Comparison of ENCODE assay signal across 9 mouse cellular contexts in genomic region chr3:121886870-121887605, GRCm38 (mm10).
DNase-seq lines count a peak whose midpoint lies in the region; ATAC-seq and TF ChIP-seq lines count a peak whose summit lies in the region.
"Had no signal": no experiment of that assay in that cellular context is flagged by ENCODE, and none has a peak within 500 bp of the region (broad histone marks: within the 10 kb centered on the region; RNA-seq: fewer than 3 reads in every experiment).

No protein-coding gene starts in this region.

- H3K9ac ChIP-seq in lung, embryonic 15.5 days, result no peak overlapping the region
- 0 out of 2 replicates have a peak overlapping the region, but pooled peaks have one; percentile 19 for H3K9ac ChIP-seq in embryonic facial prominence, embryonic 14.5 days (ENCODE audit: low read depth, low read length)
- H3K9ac ChIP-seq in hindbrain, embryonic 16.5 days (ENCODE audit: low read depth, low read length), result no peak overlapping the region
- no peak overlapping the region for H3K9ac ChIP-seq in midbrain, postnatal 0 days (replicated peaks; ENCODE audit: low read length, poor library complexity, severe bottlenecking)

- no peak overlapping the region for H3K4me3 ChIP-seq in lung, embryonic 15.5 days
- peak overlapping the region; percentile 2; the same call in 1 of the 2 replicates for H3K4me3 ChIP-seq in embryonic facial prominence, embryonic 14.5 days (ENCODE audit: low read depth, low read length)
- no peak overlapping the region for H3K4me3 ChIP-seq in hindbrain, embryonic 16.5 days (ENCODE audit: low read length)
- H3K4me3 ChIP-seq in midbrain, postnatal 0 days (ENCODE audit: low read depth, low read length), result no peak overlapping the region

- H3K36me3 ChIP-seq in lung, embryonic 15.5 days, result no peaks in the 10 kb centered on the region
- H3K36me3 ChIP-seq in embryonic facial prominence, embryonic 14.5 days (ENCODE audit: control insufficient read depth, insufficient read depth, low read length), result no peaks in the 10 kb centered on the region
- H3K36me3 ChIP-seq in hindbrain, embryonic 16.5 days (ENCODE audit: control insufficient read depth, insufficient read depth, low read length), result no peaks in the 10 kb centered on the region
- H3K36me3 ChIP-seq in midbrain, postnatal 0 days (ENCODE audit: insufficient read depth, low read length), result no peaks in the 10 kb centered on the region

- H3K27me3 ChIP-seq in lung, embryonic 15.5 days, result no peaks in the 10 kb centered on the region
- 0 out of 2 replicates have a peak, but pooled peaks cover 3% of the 10 kb centered on the region for H3K27me3 ChIP-seq in embryonic facial prominence, embryonic 14.5 days (replicated peaks; ENCODE audit: control insufficient read depth, insufficient read depth, low read length)
- peaks cover 3% of the 10 kb centered on the region; the same call in 1 of the 2 replicates for H3K27me3 ChIP-seq in hindbrain, embryonic 16.5 days (replicated peaks; ENCODE audit: control insufficient read depth, insufficient read depth, low read length)
- H3K27me3 ChIP-seq in midbrain, postnatal 0 days (ENCODE audit: insufficient read depth, low read length), result no peaks in the 10 kb centered on the region; the same call in 1 of the 2 replicates

- no peak for DNase-seq in lung, adult 18-20 months
- DNase-seq in embryonic facial prominence, embryonic 14.5 days (ENCODE audit: low spot score), result peak; percentile 62
- DNase-seq in midbrain, postnatal 0 days (ENCODE audit: low spot score), result peak; percentile 11
- no peak for DNase-seq in spleen, postnatal 14 days (ENCODE audit: low spot score in 2 of 2)
- no peak for DNase-seq in left cerebral cortex, adult 18-20 months (ENCODE audit: low spot score in 2 of 2)
- DNase-seq in left cerebral cortex, postnatal 14 days (ENCODE audit: low spot score in 2 of 2), result no peak
- DNase-seq: gastrocnemius, postnatal 36 days had no signal

- H3K27ac ChIP-seq in lung, embryonic 15.5 days, result peak overlapping the region; percentile 37; the same call in 1 of the 2 replicates
- no peak overlapping the region for H3K27ac ChIP-seq in embryonic facial prominence, embryonic 14.5 days (replicated peaks; ENCODE audit: low read depth, low read length)
- H3K27ac ChIP-seq in hindbrain, embryonic 16.5 days (ENCODE audit: low read depth, low read length), result no peak overlapping the region
- H3K27ac ChIP-seq in midbrain, postnatal 0 days (ENCODE audit: low read depth, low read length), result no peak overlapping the region

- H3K9me3 ChIP-seq in lung, embryonic 15.5 days, result no peaks in the 10 kb centered on the region
- no peaks in the 10 kb centered on the region for H3K9me3 ChIP-seq in embryonic facial prominence, embryonic 14.5 days (ENCODE audit: control insufficient read depth, low read length)
- no peaks in the 10 kb centered on the region for H3K9me3 ChIP-seq in hindbrain, embryonic 16.5 days (ENCODE audit: control insufficient read depth, low read length)
- no peaks in the 10 kb centered on the region for H3K9me3 ChIP-seq in midbrain, postnatal 0 days (ENCODE audit: low read length)

- no peak for TF ChIP-seq CTCF in midbrain, postnatal 0 days (IDR thresholded peaks at IDR 0.05)

- WGBS in lung, embryonic 15.5 days, result 25% methylated on average over 15 of the region's 15 CpGs
- WGBS in embryonic facial prominence, embryonic 14.5 days, result 16% methylated on average over 13 of the region's 15 CpGs
- WGBS in hindbrain, embryonic 16.5 days, result 28% methylated on average over 14 of the region's 15 CpGs
- WGBS in midbrain, postnatal 0 days, result 31% methylated on average over 13 of the region's 15 CpGs

- intact Hi-C loops in left cerebral cortex, postnatal 14 days (cut with DNase I), result loop anchor here (5.0 to 10.0 kb wide), 2 partner anchors 80 to 388 kb away; partner anchors contain the start of gene Dnttip2

- ATAC-seq in lung, embryonic 15.5 days (ENCODE audit: borderline replicate concordance, extremely low read depth, low FRiP score, low TSS enrichment), result no peak
- ATAC-seq in embryonic facial prominence, embryonic 14.5 days (ENCODE audit: low read depth), result no peak
- no peak for ATAC-seq in hindbrain, embryonic 16.5 days
- no peak for ATAC-seq in midbrain, postnatal 0 days (ENCODE audit: low FRiP score)

- H3K4me1 ChIP-seq in lung, embryonic 15.5 days, result peaks cover 30% of the 10 kb centered on the region
- peaks cover 4% of the 10 kb centered on the region for H3K4me1 ChIP-seq in embryonic facial prominence, embryonic 14.5 days (ENCODE audit: control insufficient read depth, insufficient read depth, low read length)
- H3K4me1 ChIP-seq in hindbrain, embryonic 16.5 days (ENCODE audit: control insufficient read depth, insufficient read depth, low read depth, low read length), result no peaks in the 10 kb centered on the region
- H3K4me1 ChIP-seq in midbrain, postnatal 0 days (ENCODE audit: insufficient read depth, low read length), result no peaks in the 10 kb centered on the region

- peak overlapping the region; percentile 43 for H3K4me2 ChIP-seq in lung, embryonic 15.5 days
- peak overlapping the region; percentile 49 for H3K4me2 ChIP-seq in embryonic facial prominence, embryonic 14.5 days (ENCODE audit: low read depth, low read length)
- H3K4me2 ChIP-seq in hindbrain, embryonic 16.5 days (ENCODE audit: low read length), result peak overlapping the region; percentile 35
- H3K4me2 ChIP-seq in midbrain, postnatal 0 days (ENCODE audit: low read depth, low read length, poor library complexity, severe bottlenecking), result 0 out of 2 replicates have a peak overlapping the region, but pooled peaks have one; percentile 6

Comparison
In these comparisons a context has a peak if more than half of its experiments do, and no peak if none do; other contexts are left out.
1. DNase-seq: peak in embryonic facial prominence, embryonic 14.5 days (single experiment) and midbrain, postnatal 0 days (single experiment); none in lung, adult 18-20 months (0 of 2), spleen, postnatal 14 days (0 of 2), left cerebral cortex, adult 18-20 months (0 of 2) and left cerebral cortex, postnatal 14 days (0 of 2).
2. Peak in every context shown above with its lines, with median percentiles within 50 percentile points of each other: H3K4me2 ChIP-seq.